8 mouse cellular contexts compared by ENCODE assay signal in the genomic region with DNA sequence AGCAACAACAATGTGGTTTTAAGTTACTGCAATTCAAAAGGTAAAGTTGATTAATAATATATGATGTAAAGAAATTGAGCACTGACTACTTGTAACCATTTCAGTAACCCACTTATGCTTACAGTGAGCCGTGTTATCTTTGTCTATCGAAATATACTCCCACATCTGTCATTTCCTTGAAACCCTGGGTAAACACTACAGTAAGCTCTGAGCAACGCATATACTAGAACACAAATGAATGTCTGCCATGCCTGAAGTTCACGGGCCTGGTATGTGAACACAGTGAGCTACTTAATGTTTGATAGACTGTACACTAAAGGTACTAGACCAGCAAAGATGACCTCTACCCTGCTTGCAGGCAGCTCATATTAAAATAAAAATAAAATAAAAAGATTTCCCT. TPM values are rescaled to one million over a fixed set of nuclear protein-coding genes. Genes with fewer than 3 reads are reported as not detected.
DNase-seq lines count a peak whose midpoint lies in the region; ATAC-seq and TF ChIP-seq lines count a peak whose summit lies in the region.

No protein-coding gene starts in this region.

- H3K4me2 ChIP-seq in hindbrain, embryonic 11.5 days (replicated peaks; ENCODE audit: low read depth, low read length) = no peak overlapping the region
- H3K4me2 ChIP-seq in forebrain, embryonic 15.5 days (replicated peaks) = peak overlapping the region; percentile 7; the same call in 1 of the 2 replicates

- no peak for DNase-seq in hindbrain, embryonic 10.5 days (ENCODE audit: low spot score)
- DNase-seq in hindbrain, embryonic 11.5 days (ENCODE audit: low spot score) = no peak
- no peak for DNase-seq in G1E (ENCODE audit: low spot score)
- DNase-seq in lung, postnatal 36 days = peak; percentile 23
- DNase-seq in cerebellum, postnatal 4 days (ENCODE audit: low spot score in 2 of 2) = no peak
- no peak for DNase-seq in left cerebral cortex, postnatal 14 days (ENCODE audit: low spot score in 2 of 2)
- DNase-seq in ovary, postnatal 10 days (ENCODE audit: low spot score) = no peak

- peaks cover 15% of the 10 kb centered on the region; the same call in 1 of the 2 replicates for H3K36me3 ChIP-seq in hindbrain, embryonic 10.5 days
- H3K36me3 ChIP-seq in hindbrain, embryonic 11.5 days (ENCODE audit: control insufficient read depth, insufficient read depth, low read length) = no peaks in the 10 kb centered on the region
- peaks cover 19% of the 10 kb centered on the region for H3K36me3 ChIP-seq in G1E (replicated peaks)
- no peaks in the 10 kb centered on the region for H3K36me3 ChIP-seq in forebrain, embryonic 15.5 days

- no peaks in the 10 kb centered on the region for H3K27me3 ChIP-seq in hindbrain, embryonic 10.5 days (ENCODE audit: insufficient read depth, poor library complexity, severe bottlenecking)
- no peaks in the 10 kb centered on the region for H3K27me3 ChIP-seq in hindbrain, embryonic 11.5 days (ENCODE audit: control insufficient read depth, insufficient read depth, low read length)
- H3K27me3 ChIP-seq in G1E (ENCODE audit: insufficient read depth, low read length) = no peaks in the 10 kb centered on the region
- H3K27me3 ChIP-seq in forebrain, embryonic 15.5 days = no peaks in the 10 kb centered on the region

- 89% methylated on average over 4 of the region's 4 CpGs for whole genome bisulfite sequencing in hindbrain, embryonic 10.5 days
- 84% methylated on average over 4 of the region's 4 CpGs for WGBS in hindbrain, embryonic 11.5 days
- 70% methylated on average over 4 of the region's 4 CpGs for WGBS in forebrain, embryonic 15.5 days

- no peak overlapping the region for H3K9ac ChIP-seq in hindbrain, embryonic 11.5 days (ENCODE audit: low read depth, low read length)
- no peak overlapping the region for H3K9ac ChIP-seq in forebrain, embryonic 15.5 days (replicated peaks)

- TF ChIP-seq CTCF in G1E (IDR thresholded peaks at IDR 0.05; ENCODE audit: low read depth, low read length) = no peak

- intact Hi-C loops in left cerebral cortex, postnatal 14 days (cut with DNase I) = no loop called here

- no peak for ATAC-seq in hindbrain, embryonic 11.5 days (ENCODE audit: low FRiP score)
- no peak for ATAC-seq in G1E (ENCODE audit: extremely low read depth, insufficient number of reproducible peaks, low FRiP score, poor library complexity, severe bottlenecking)
- ATAC-seq in forebrain, embryonic 15.5 days (replicated peaks) = no peak

- no peak overlapping the region for H3K27ac ChIP-seq in hindbrain, embryonic 10.5 days
- H3K27ac ChIP-seq in hindbrain, embryonic 11.5 days (ENCODE audit: low read depth, low read length) = no peak overlapping the region
- no peak overlapping the region for H3K27ac ChIP-seq in forebrain, embryonic 15.5 days (replicated peaks)

- peak overlapping the region; percentile 89 for H3K4me3 ChIP-seq in hindbrain, embryonic 10.5 days
- no peak overlapping the region for H3K4me3 ChIP-seq in hindbrain, embryonic 11.5 days (ENCODE audit: low read depth, low read length)
- peak overlapping the region; percentile 28; the same call in 1 of the 2 replicates for H3K4me3 ChIP-seq in G1E (ENCODE audit: low read depth, low read length)
- H3K4me3 ChIP-seq in forebrain, embryonic 15.5 days = peak overlapping the region; percentile 10; the same call in 1 of the 2 replicates

- H3K9me3 ChIP-seq in hindbrain, embryonic 10.5 days = no peaks in the 10 kb centered on the region
- H3K9me3 ChIP-seq in hindbrain, embryonic 11.5 days (ENCODE audit: control insufficient read depth, low read length) = no peaks in the 10 kb centered on the region
- no peaks in the 10 kb centered on the region for H3K9me3 ChIP-seq in G1E (replicated peaks)
- no peaks in the 10 kb centered on the region for H3K9me3 ChIP-seq in forebrain, embryonic 15.5 days

- peaks cover 20% of the 10 kb centered on the region for H3K4me1 ChIP-seq in hindbrain, embryonic 10.5 days (replicated peaks)
- H3K4me1 ChIP-seq in hindbrain, embryonic 11.5 days (replicated peaks; ENCODE audit: control insufficient read depth, insufficient read depth, low read length) = no peaks in the 10 kb centered on the region
- H3K4me1 ChIP-seq in G1E (ENCODE audit: insufficient read depth, low read depth, low read length) = peaks cover 20% of the 10 kb centered on the region
- H3K4me1 ChIP-seq in forebrain, embryonic 15.5 days = peaks cover 24% of the 10 kb centered on the region

RNA-seq across cellular contexts. Expression of a gene that starts 2.3 kb away (rescaled TPM):
- 63.6 and 68.3 TPM in 2 replicates for polyA plus RNA-seq in hindbrain, embryonic 10.5 days (2016; fragmentation: Nextera tagmentation; extraction: Ambion mirVana)
- polyA plus RNA-seq in hindbrain, embryonic 11.5 days (2014; fragmentation: Nextera tagmentation; extraction: Ambion mirVana) = 52.4 and 62.1 TPM in 2 replicates
- total RNA-seq in G1E (2014; fragmentation: Nextera tagmentation) = 46.9 and 60.4 TPM in 2 replicates
- total RNA-seq in G1E (2017) = 9.0 and 9.6 TPM in 2 replicates
- polyA plus RNA-seq in G1E (2012) = 26.0 and 27.5 TPM in 2 replicates
- polyA plus RNA-seq in forebrain, embryonic 15.5 days (2015; fragmentation: Nextera tagmentation; extraction: Ambion mirVana) = 71.0 and 74.1 TPM in 2 replicates
- total RNA-seq in left cerebral cortex, postnatal 14 days (2021) = 10 to 100 TPM; 78.5 to 81.9 TPM
